Mouse (Mus musculus) embryonic fibroblast, embryonic 13.5 days (primary cell): ENCODE data around the gene Vmn2r32. TPM values are rescaled to one million over a fixed set of nuclear protein-coding genes. Genes with fewer than 3 reads are reported as not detected.
"Not testable (repeated sequence)": the region's sequence is repeated elsewhere in the genome, so short reads cannot be mapped to it uniquely, and the experiment has no call there.

Experiments used
- H3K27ac ChIP-seq: 2 replicates; pipeline ENCODE4 v1.5.1; 2012; ENCODE audit warnings: low read length, control low read depth, inconsistent platforms; ENCODE audit not compliant: insufficient read depth
- H3K4me1 ChIP-seq: 2 replicates; pipeline ENCODE4 v1.6.1; 2011; ENCODE audit warnings: low read length; ENCODE audit not compliant: control insufficient read depth, insufficient read depth
- H3K4me3 ChIP-seq: 2 replicates; pipeline ENCODE4 v1.5.1; 2011; ENCODE audit warnings: mild to moderate bottlenecking, control low read depth, low read length; ENCODE audit not compliant: insufficient read depth
- polyA plus RNA-seq: library from polyadenylated mRNA; stranded (reverse); fragments of >200 nt; gene quantifications from 2 replicates; pipeline ENCODE4 v1.2.4, GENCODE M21; 2011; ENCODE audit warnings: low read depth; ENCODE audit not compliant: missing spikeins, insufficient read length

The Vmn2r32 gene
- polyA plus RNA-seq, result not detected in 2 replicates

DNA sequence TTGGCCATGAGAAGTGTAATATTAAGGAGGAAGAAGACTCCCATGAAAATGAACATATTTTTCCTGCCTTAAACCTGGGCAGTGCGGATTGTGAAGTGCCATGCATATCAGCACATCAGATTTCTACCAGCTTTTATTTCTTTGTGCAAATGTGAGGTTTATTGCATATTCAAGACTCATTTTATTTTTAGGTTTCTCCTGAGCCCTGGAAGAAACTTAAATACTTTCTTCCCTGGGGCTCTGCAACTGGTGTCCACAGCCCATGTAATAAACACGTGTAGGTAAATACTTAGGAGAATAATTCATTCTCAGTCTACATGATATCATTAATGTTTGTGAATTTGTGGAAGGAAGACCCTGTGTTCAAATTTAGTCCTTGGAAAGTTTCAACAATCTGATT lies at the start of gene Vmn2r32:
Gene Vmn2r32 (minus strand): TSS at position 101 of the 400 bp plus-strand sequence.
- H3K4me1 ChIP-seq, H3K4me3 ChIP-seq, H3K27ac ChIP-seq: not testable (repeated sequence)

Other genes with a start within 250 kb of the Vmn2r32 start
- gene Vmn2r29, start 232.7 kb downstream of the Vmn2r32 start, polyA plus RNA-seq, result 0.35 and 0.83 TPM in 2 replicates
- 2.0 and 2.1 TPM in 2 replicates for gene Gm45844, start 201.7 kb downstream of the Vmn2r32 start, polyA plus RNA-seq
- 40.2 and 45.4 TPM in 2 replicates for gene Clcn4, start 179.2 kb downstream of the Vmn2r32 start, polyA plus RNA-seq
- gene Vmn2r30, start 142.4 kb downstream of the Vmn2r32 start, polyA plus RNA-seq, result not detected in 2 replicates
- gene Gm45783, start 105.4 kb downstream of the Vmn2r32 start, polyA plus RNA-seq, result not detected in 2 replicates
- not detected in 2 replicates for gene Vmn2r31, start 80.3 kb downstream of the Vmn2r32 start, polyA plus RNA-seq
- gene Vmn2r33, start 86.8 kb upstream of the Vmn2r32 start, polyA plus RNA-seq, result not detected in 2 replicates
- not detected in 2 replicates for gene Vmn2r34, start 209.5 kb upstream of the Vmn2r32 start, polyA plus RNA-seq